Comparison of ENCODE assay signal across 11 mouse cellular contexts in genomic region chr16:18233451-18233850, GRCm38 (mm10). TPM values are rescaled to one million over a fixed set of nuclear protein-coding genes. Genes with fewer than 3 reads are reported as not detected.
DNase-seq lines count a peak whose midpoint lies in the region; ATAC-seq and TF ChIP-seq lines count a peak whose summit lies in the region.
"Had no signal": no experiment of that assay in that cellular context is flagged by ENCODE, and none has a peak within 500 bp of the region (broad histone marks: within the 10 kb centered on the region; RNA-seq: fewer than 3 reads in every experiment).

No protein-coding gene starts in this region.

- TF ChIP-seq POLR2A in embryonic fibroblast, embryonic 13.5 days (IDR thresholded peaks at IDR 0.05; ENCODE audit: low read depth, low read length): no peak

- WGBS in kidney, embryonic 16.5 days: 19% methylated on average over 1 of the region's 1 CpGs
- WGBS in hindbrain, embryonic 16.5 days: 56% methylated on average over 1 of the region's 1 CpGs
- WGBS in stomach, embryonic 15.5 days: 29% methylated on average over 1 of the region's 1 CpGs

- H3K4me3 ChIP-seq in kidney, embryonic 16.5 days (ENCODE audit: low read length): peak overlapping the region; percentile 85; the same call in 1 of the 2 replicates
- peak overlapping the region; percentile 74 for H3K4me3 ChIP-seq in embryonic fibroblast, embryonic 13.5 days (ENCODE audit: insufficient read depth, low read length)
- no peak overlapping the region; the same call in 1 of the 2 replicates for H3K4me3 ChIP-seq in hindbrain, embryonic 16.5 days (ENCODE audit: low read length)
- H3K4me3 ChIP-seq in stomach, embryonic 15.5 days (replicated peaks): no peak overlapping the region

- H3K36me3 ChIP-seq in kidney, embryonic 16.5 days (ENCODE audit: insufficient read depth, low read length): peaks cover 5% of the 10 kb centered on the region; the same call in 1 of the 2 replicates
- H3K36me3 ChIP-seq in hindbrain, embryonic 16.5 days (ENCODE audit: control insufficient read depth, insufficient read depth, low read length): no peaks in the 10 kb centered on the region
- 0 out of 2 replicates have a peak, but pooled peaks cover 3% of the 10 kb centered on the region for H3K36me3 ChIP-seq in stomach, embryonic 15.5 days

- peaks cover 32% of the 10 kb centered on the region for H3K4me1 ChIP-seq in kidney, embryonic 16.5 days (ENCODE audit: insufficient read depth, low read length)
- H3K4me1 ChIP-seq in embryonic fibroblast, embryonic 13.5 days (ENCODE audit: control insufficient read depth, insufficient read depth, low read length): peaks cover 11% of the 10 kb centered on the region; the same call in 1 of the 2 replicates
- H3K4me1 ChIP-seq in hindbrain, embryonic 16.5 days (ENCODE audit: control insufficient read depth, insufficient read depth, low read depth, low read length): peaks cover 38% of the 10 kb centered on the region
- peaks cover 49% of the 10 kb centered on the region for H3K4me1 ChIP-seq in stomach, embryonic 15.5 days

- no peak overlapping the region for H3K27ac ChIP-seq in kidney, embryonic 16.5 days (ENCODE audit: low read length)
- no peak overlapping the region for H3K27ac ChIP-seq in embryonic fibroblast, embryonic 13.5 days (ENCODE audit: insufficient read depth, low read length)
- H3K27ac ChIP-seq in hindbrain, embryonic 16.5 days (ENCODE audit: low read depth, low read length): no peak overlapping the region
- no peak overlapping the region for H3K27ac ChIP-seq in stomach, embryonic 15.5 days

- no peak overlapping the region for H3K4me2 ChIP-seq in kidney, embryonic 16.5 days (replicated peaks; ENCODE audit: low read depth, low read length)
- peak overlapping the region; percentile 82 for H3K4me2 ChIP-seq in hindbrain, embryonic 16.5 days (ENCODE audit: low read length)
- H3K4me2 ChIP-seq in stomach, embryonic 15.5 days: no peak overlapping the region

- H3K27me3 ChIP-seq in kidney, embryonic 16.5 days (ENCODE audit: insufficient read depth, low read length): no peaks in the 10 kb centered on the region
- no peaks in the 10 kb centered on the region for H3K27me3 ChIP-seq in hindbrain, embryonic 16.5 days (replicated peaks; ENCODE audit: control insufficient read depth, insufficient read depth, low read length)
- H3K27me3 ChIP-seq in stomach, embryonic 15.5 days (replicated peaks): no peaks in the 10 kb centered on the region
- H3K27me3 ChIP-seq: Patski had no signal

- no peak for ATAC-seq in kidney, embryonic 16.5 days (ENCODE audit: low FRiP score, low TSS enrichment)
- no peak for ATAC-seq in hindbrain, embryonic 16.5 days
- ATAC-seq in stomach, embryonic 15.5 days (ENCODE audit: insufficient read depth, low FRiP score, low read depth): no peak

- H3K9ac ChIP-seq in kidney, embryonic 16.5 days (replicated peaks; ENCODE audit: low read length): peak overlapping the region; percentile 91; the same call in 1 of the 2 replicates
- no peak overlapping the region for H3K9ac ChIP-seq in hindbrain, embryonic 16.5 days (ENCODE audit: low read depth, low read length)
- peak overlapping the region; percentile 58; the same call in 1 of the 2 replicates for H3K9ac ChIP-seq in stomach, embryonic 15.5 days

- no peaks in the 10 kb centered on the region for H3K9me3 ChIP-seq in kidney, embryonic 16.5 days (ENCODE audit: low read length)
- H3K9me3 ChIP-seq in hindbrain, embryonic 16.5 days (ENCODE audit: control insufficient read depth, low read length): no peaks in the 10 kb centered on the region
- H3K9me3 ChIP-seq in stomach, embryonic 15.5 days: no peaks in the 10 kb centered on the region

- no peak for TF ChIP-seq CTCF in embryonic fibroblast, embryonic 13.5 days (IDR thresholded peaks at IDR 0.05; ENCODE audit: borderline replicate concordance, insufficient read depth, low read length)

- no peak for DNase-seq in kidney, postnatal 14 days
- no peak for DNase-seq in layer of hippocampus, postnatal 10 days (ENCODE audit: low spot score in 2 of 2)
- DNase-seq in embryo, embryonic 9.5 days (ENCODE audit: extremely low spot score): no peak
- DNase-seq in kidney, adult 8-10 months: no peak
- DNase-seq: cerebellum, adult 8-10 months had no signal

RNA-seq across cellular contexts. Expression of gene Zdhhc8, which starts 1.5 kb away (rescaled TPM):
- polyA plus RNA-seq in kidney, embryonic 16.5 days (2015; fragmentation: Nextera tagmentation; extraction: Ambion mirVana): 8.9 and 11.6 TPM in 2 replicates
- polyA plus RNA-seq in embryonic fibroblast, embryonic 13.5 days (2011; ENCODE audit: insufficient read length, low read depth, missing spikeins): 28.7 and 29.5 TPM in 2 replicates
- 8.0 and 14.6 TPM in 2 replicates for polyA plus RNA-seq in hindbrain, embryonic 16.5 days (2015; fragmentation: Nextera tagmentation; extraction: Ambion mirVana)
- polyA plus RNA-seq in stomach, embryonic 15.5 days (2015; fragmentation: Nextera tagmentation; extraction: Ambion mirVana): 15.2 and 15.7 TPM in 2 replicates
- 10 to 100 TPM; 73.9 to 75.1 TPM for total RNA-seq in layer of hippocampus, postnatal 10 days (2021)

RNA-seq across cellular contexts. Expression of gene Trmt2a, which starts 15.0 kb away (rescaled TPM):
- 117 and 119 TPM in 2 replicates for polyA plus RNA-seq in kidney, embryonic 16.5 days (2015; fragmentation: Nextera tagmentation; extraction: Ambion mirVana)
- polyA plus RNA-seq in embryonic fibroblast, embryonic 13.5 days (2011; ENCODE audit: insufficient read length, low read depth, missing spikeins): 43.3 and 58.9 TPM in 2 replicates
- 100 and 105 TPM in 2 replicates for polyA plus RNA-seq in hindbrain, embryonic 16.5 days (2015; fragmentation: Nextera tagmentation; extraction: Ambion mirVana)
- 93.7 and 111 TPM in 2 replicates for polyA plus RNA-seq in stomach, embryonic 15.5 days (2015; fragmentation: Nextera tagmentation; extraction: Ambion mirVana)
- 10 to 100 TPM; 54.4 to 65.1 TPM for total RNA-seq in layer of hippocampus, postnatal 10 days (2021)

RNA-seq across cellular contexts. Expression of gene Ranbp1, which starts 15.1 kb away (rescaled TPM):
- polyA plus RNA-seq in kidney, embryonic 16.5 days (2015; fragmentation: Nextera tagmentation; extraction: Ambion mirVana): 508 and 585 TPM in 2 replicates
- polyA plus RNA-seq in embryonic fibroblast, embryonic 13.5 days (2011; ENCODE audit: insufficient read length, low read depth, missing spikeins): 296 and 323 TPM in 2 replicates
- polyA plus RNA-seq in hindbrain, embryonic 16.5 days (2015; fragmentation: Nextera tagmentation; extraction: Ambion mirVana): 362 and 365 TPM in 2 replicates
- polyA plus RNA-seq in stomach, embryonic 15.5 days (2015; fragmentation: Nextera tagmentation; extraction: Ambion mirVana): 536 and 556 TPM in 2 replicates
- total RNA-seq in layer of hippocampus, postnatal 10 days (2021): 100 to 1,000 TPM; 133 to 147 TPM

RNA-seq across cellular contexts. Expression of gene Ccdc188, which starts 15.8 kb away (rescaled TPM):
- polyA plus RNA-seq in kidney, embryonic 16.5 days (2015; fragmentation: Nextera tagmentation; extraction: Ambion mirVana): not detected in 2 replicates
- polyA plus RNA-seq in embryonic fibroblast, embryonic 13.5 days (2011; ENCODE audit: insufficient read length, low read depth, missing spikeins): not detected in 2 replicates
- 0.11 TPM in 1 of 2 replicates, not detected in the other for polyA plus RNA-seq in hindbrain, embryonic 16.5 days (2015; fragmentation: Nextera tagmentation; extraction: Ambion mirVana)
- polyA plus RNA-seq in stomach, embryonic 15.5 days (2015; fragmentation: Nextera tagmentation; extraction: Ambion mirVana): not detected in 2 replicates
- total RNA-seq in layer of hippocampus, postnatal 10 days (2021): not detected
- total RNA-seq: megakaryocyte progenitor cell, adult 5-6 weeks had no signal
- polyA plus RNA-seq: Patski had no signal

RNA-seq across cellular contexts. Expression of gene Gm49776, which starts 24.7 kb away (rescaled TPM):
- polyA plus RNA-seq in kidney, embryonic 16.5 days (2015; fragmentation: Nextera tagmentation; extraction: Ambion mirVana): 2.1 TPM in 1 of 2 replicates, not detected in the other
- not detected in 2 replicates for polyA plus RNA-seq in embryonic fibroblast, embryonic 13.5 days (2011; ENCODE audit: insufficient read length, low read depth, missing spikeins)
- polyA plus RNA-seq in hindbrain, embryonic 16.5 days (2015; fragmentation: Nextera tagmentation; extraction: Ambion mirVana): 1.3 TPM in 1 of 2 replicates, not detected in the other
- 1.1 TPM in 2 replicates for polyA plus RNA-seq in stomach, embryonic 15.5 days (2015; fragmentation: Nextera tagmentation; extraction: Ambion mirVana)
- not detected for total RNA-seq in layer of hippocampus, postnatal 10 days (2021)

Comparison
In these comparisons a context has a peak if more than half of its experiments do, and no peak if none do; other contexts are left out.
1. H3K4me3 ChIP-seq: peak in kidney, embryonic 16.5 days (single experiment) and embryonic fibroblast, embryonic 13.5 days (single experiment); none in hindbrain, embryonic 16.5 days (single experiment) and stomach, embryonic 15.5 days (single experiment).